Mouse (Mus musculus) megakaryocyte, embryonic 14.5 days (primary cell): Measurements from ENCODE around the gene Olfr875.

Experiments used
- FLI1 ChIP-seq: IDR thresholded peaks from 2 replicates; pipeline ENCODE4 v1.6.1; 2012; ENCODE audit warnings: low read length, inconsistent platforms, mixed read lengths
- GATA1 ChIP-seq: IDR thresholded peaks from 3 replicates; pipeline ENCODE4 v1.6.1; 2012; ENCODE audit warnings: mixed read lengths, low read length, inconsistent platforms, borderline replicate concordance

DNA sequence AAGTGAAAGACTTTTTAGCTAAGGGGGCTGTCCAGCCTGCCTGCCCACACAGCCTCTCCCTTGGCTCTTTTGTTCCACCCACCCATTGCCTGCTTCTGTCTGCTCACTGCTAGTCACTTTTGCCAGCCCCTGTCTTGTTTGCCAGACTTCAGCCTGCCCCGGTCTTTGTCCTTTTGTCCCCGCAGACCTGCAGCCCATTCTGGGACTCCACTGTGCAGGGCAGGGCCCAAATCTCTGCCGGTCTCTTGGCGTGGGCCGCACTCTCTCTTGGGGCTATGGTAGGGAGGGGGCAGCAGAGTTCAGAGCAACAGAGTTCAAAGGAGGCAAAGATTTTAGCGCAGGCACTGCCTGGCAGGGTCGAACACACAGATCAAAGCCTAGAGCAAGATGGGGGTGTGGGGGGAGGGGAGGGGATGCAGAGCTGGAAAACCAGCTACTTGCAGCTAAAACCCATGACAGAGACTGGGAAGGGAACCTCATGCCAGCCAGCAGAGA lies 11.2 kb downstream of the Olfr875 start:
- TF ChIP-seq GATA1 (no peak), FLI1 (no peak)
